Comparison of ENCODE assay signal across 8 mouse cellular contexts in the genomic region with DNA sequence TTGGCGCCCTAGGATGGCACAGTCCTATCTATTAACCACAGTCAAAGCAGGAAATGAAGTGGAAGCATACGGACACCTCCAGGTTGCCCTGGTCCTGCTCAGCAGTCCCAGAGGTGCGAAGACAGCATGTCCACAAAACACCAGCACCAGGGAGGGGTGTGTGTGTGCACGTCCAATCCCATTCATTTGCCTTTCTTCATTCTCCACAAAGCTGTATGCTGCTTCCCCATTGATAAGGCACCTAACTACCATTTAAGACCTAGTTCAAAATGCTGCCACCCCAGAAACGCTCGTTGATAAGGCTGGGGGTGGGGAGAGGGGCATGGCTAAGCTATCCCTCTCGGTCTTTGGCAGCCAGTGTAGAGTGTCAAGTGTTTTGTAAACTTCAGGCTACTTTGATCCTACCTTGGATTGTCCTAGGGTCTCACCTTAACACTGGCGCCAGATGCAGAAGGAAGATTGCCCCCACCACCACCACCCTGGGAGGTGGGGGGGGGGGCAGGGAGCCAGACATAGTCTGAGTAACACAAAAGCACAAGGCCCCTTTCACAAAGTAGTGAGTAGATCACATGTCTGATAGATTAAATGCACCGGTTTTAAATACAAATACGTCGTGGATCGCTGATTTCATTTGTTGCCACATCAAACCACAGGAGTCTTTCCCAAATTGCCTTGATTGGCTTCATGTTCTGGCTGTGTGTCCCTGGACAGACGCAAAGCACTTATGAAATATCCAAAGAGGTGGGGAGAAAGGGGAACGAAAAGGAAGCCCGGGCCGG. TPM values are rescaled to one million over a fixed set of nuclear protein-coding genes. Genes with fewer than 3 reads are reported as not detected.
DNase-seq lines count a peak whose midpoint lies in the region; ATAC-seq and TF ChIP-seq lines count a peak whose summit lies in the region.

No protein-coding gene starts in this region.

- WGBS in heart, embryonic 11.5 days (ENCODE audit: insufficient replicate concordance) = 18% methylated on average over 16 of the region's 16 CpGs
- WGBS in embryonic facial prominence, embryonic 15.5 days = 20% methylated on average over 16 of the region's 16 CpGs
- WGBS in kidney, embryonic 16.5 days = 20% methylated on average over 16 of the region's 16 CpGs
- WGBS in midbrain, postnatal 0 days = 18% methylated on average over 16 of the region's 16 CpGs

- TF ChIP-seq CTCF in E14TG2a.4 (conservative IDR thresholded peaks at IDR 0.05; ENCODE audit: low read length) = no peak
- TF ChIP-seq CTCF in midbrain, postnatal 0 days (IDR thresholded peaks at IDR 0.05) = no peak

- no peaks in the 10 kb centered on the region for H3K36me3 ChIP-seq in heart, embryonic 11.5 days (ENCODE audit: control insufficient read depth, insufficient read depth, low read length)
- peaks cover 11% of the 10 kb centered on the region; the same call in 1 of the 2 replicates for H3K36me3 ChIP-seq in E14TG2a.4 (ENCODE audit: insufficient read depth, low read length)
- H3K36me3 ChIP-seq in embryonic facial prominence, embryonic 15.5 days = no peaks in the 10 kb centered on the region
- no peaks in the 10 kb centered on the region for H3K36me3 ChIP-seq in kidney, embryonic 16.5 days (ENCODE audit: insufficient read depth, low read length)
- H3K36me3 ChIP-seq in midbrain, postnatal 0 days (ENCODE audit: insufficient read depth, low read length) = no peaks in the 10 kb centered on the region

- no peaks in the 10 kb centered on the region for H3K9me3 ChIP-seq in heart, embryonic 11.5 days (replicated peaks; ENCODE audit: control insufficient read depth, low read length)
- no peaks in the 10 kb centered on the region for H3K9me3 ChIP-seq in E14TG2a.4 (ENCODE audit: low read length)
- H3K9me3 ChIP-seq in embryonic facial prominence, embryonic 15.5 days (replicated peaks) = no peaks in the 10 kb centered on the region
- H3K9me3 ChIP-seq in kidney, embryonic 16.5 days (ENCODE audit: low read length) = no peaks in the 10 kb centered on the region
- no peaks in the 10 kb centered on the region for H3K9me3 ChIP-seq in midbrain, postnatal 0 days (ENCODE audit: low read length)

- peak overlapping the region; percentile 98 for H3K4me2 ChIP-seq in heart, embryonic 11.5 days
- H3K4me2 ChIP-seq in embryonic facial prominence, embryonic 15.5 days (replicated peaks) = peak overlapping the region; percentile 86
- H3K4me2 ChIP-seq in kidney, embryonic 16.5 days (replicated peaks; ENCODE audit: low read depth, low read length) = peak overlapping the region; percentile 73
- peak overlapping the region; percentile 71 for H3K4me2 ChIP-seq in midbrain, postnatal 0 days (ENCODE audit: low read depth, low read length, poor library complexity, severe bottlenecking)

- peak overlapping the region; percentile 38; the same call in 1 of the 2 replicates for H3K27ac ChIP-seq in heart, embryonic 11.5 days (ENCODE audit: low read depth, low read length)
- peak overlapping the region; percentile 98 for H3K27ac ChIP-seq in embryonic facial prominence, embryonic 15.5 days (replicated peaks)
- peak overlapping the region; percentile 93 for H3K27ac ChIP-seq in kidney, embryonic 16.5 days (ENCODE audit: low read length)
- peak overlapping the region; percentile 55 for H3K27ac ChIP-seq in midbrain, postnatal 0 days (ENCODE audit: low read depth, low read length)

- peak overlapping the region; percentile 66 for H3K4me3 ChIP-seq in heart, embryonic 11.5 days (ENCODE audit: low read depth, low read length)
- peak overlapping the region; percentile 95 for H3K4me3 ChIP-seq in E14TG2a.4 (replicated peaks; ENCODE audit: low read length)
- H3K4me3 ChIP-seq in embryonic facial prominence, embryonic 15.5 days (replicated peaks) = peak overlapping the region; percentile 83
- H3K4me3 ChIP-seq in kidney, embryonic 16.5 days (ENCODE audit: low read length) = peak overlapping the region; percentile 79
- peak overlapping the region; percentile 90 for H3K4me3 ChIP-seq in midbrain, postnatal 0 days (ENCODE audit: low read depth, low read length)

- peak overlapping the region; percentile 75 for H3K9ac ChIP-seq in heart, embryonic 11.5 days (ENCODE audit: low read depth, low read length)
- peak overlapping the region; percentile 83 for H3K9ac ChIP-seq in embryonic facial prominence, embryonic 15.5 days
- peak overlapping the region; percentile 93 for H3K9ac ChIP-seq in kidney, embryonic 16.5 days (replicated peaks; ENCODE audit: low read length)
- peak overlapping the region; percentile 66 for H3K9ac ChIP-seq in midbrain, postnatal 0 days (replicated peaks; ENCODE audit: low read length, poor library complexity, severe bottlenecking)

- H3K4me1 ChIP-seq in heart, embryonic 11.5 days (ENCODE audit: control insufficient read depth, insufficient read depth, low read length) = peaks cover 10% of the 10 kb centered on the region; the same call in 1 of the 2 replicates
- H3K4me1 ChIP-seq in E14TG2a.4 (replicated peaks; ENCODE audit: low read depth, low read length) = peaks cover 71% of the 10 kb centered on the region
- H3K4me1 ChIP-seq in embryonic facial prominence, embryonic 15.5 days = peaks cover 26% of the 10 kb centered on the region
- H3K4me1 ChIP-seq in kidney, embryonic 16.5 days (ENCODE audit: insufficient read depth, low read length) = peaks cover 37% of the 10 kb centered on the region
- H3K4me1 ChIP-seq in midbrain, postnatal 0 days (ENCODE audit: insufficient read depth, low read length) = peaks cover 6% of the 10 kb centered on the region

- DNase-seq in heart, adult 18-20 months = no peak
- no peak for DNase-seq in midbrain, postnatal 0 days (ENCODE audit: low spot score)
- DNase-seq in frontal cortex, postnatal 10 days (ENCODE audit: low spot score in 2 of 2) = no peak
- DNase-seq in gastrocnemius, adult 18-20 months (ENCODE audit: low spot score) = no peak

- H3K27me3 ChIP-seq in heart, embryonic 11.5 days (ENCODE audit: control insufficient read depth, insufficient read depth, low read length) = no peaks in the 10 kb centered on the region
- H3K27me3 ChIP-seq in E14TG2a.4 (ENCODE audit: insufficient read depth, low read length) = no peaks in the 10 kb centered on the region
- H3K27me3 ChIP-seq in embryonic facial prominence, embryonic 15.5 days = no peaks in the 10 kb centered on the region
- H3K27me3 ChIP-seq in kidney, embryonic 16.5 days (ENCODE audit: insufficient read depth, low read length) = no peaks in the 10 kb centered on the region
- H3K27me3 ChIP-seq in midbrain, postnatal 0 days (ENCODE audit: insufficient read depth, low read length) = no peaks in the 10 kb centered on the region

- ATAC-seq in heart, embryonic 11.5 days (replicated peaks; ENCODE audit: insufficient number of reproducible peaks, low FRiP score, low TSS enrichment) = no peak
- ATAC-seq in embryonic facial prominence, embryonic 15.5 days (ENCODE audit: insufficient number of reproducible peaks, low FRiP score, low TSS enrichment, low read depth) = no peak
- ATAC-seq in kidney, embryonic 16.5 days (ENCODE audit: low FRiP score, low TSS enrichment) = no peak
- no peak for ATAC-seq in midbrain, postnatal 0 days (ENCODE audit: low FRiP score)

RNA-seq across cellular contexts. Expression of a gene that starts 2.1 kb away (rescaled TPM):
- polyA plus RNA-seq in heart, embryonic 11.5 days (2014; fragmentation: Nextera tagmentation; extraction: Ambion mirVana) = 9.7 and 10.9 TPM in 2 replicates
- total RNA-seq in heart, adult 18-20 months (2021) = 10 to 100 TPM; 74.8 to 76.3 TPM
- 20.6 and 22.0 TPM in 2 replicates for polyA plus RNA-seq in embryonic facial prominence, embryonic 15.5 days (2015; fragmentation: Nextera tagmentation; extraction: Ambion mirVana)
- polyA plus RNA-seq in kidney, embryonic 16.5 days (2015; fragmentation: Nextera tagmentation; extraction: Ambion mirVana) = 21.5 and 23.0 TPM in 2 replicates
- 54.8 and 56.5 TPM in 2 replicates for total RNA-seq in midbrain, postnatal 0 days (2014; rRNA removed)
- 50.5 and 54.0 TPM in 2 replicates for polyA plus RNA-seq in midbrain, postnatal 0 days (2015; fragmentation: Nextera tagmentation; extraction: Ambion mirVana)
- 10 to 100 TPM; 73.8 to 93.7 TPM for total RNA-seq in gastrocnemius, adult 18-20 months (2021)

RNA-seq across cellular contexts. Expression of a gene that starts 10.8 kb away (rescaled TPM):
- polyA plus RNA-seq in heart, embryonic 11.5 days (2014; fragmentation: Nextera tagmentation; extraction: Ambion mirVana) = 178 and 179 TPM in 2 replicates
- total RNA-seq in heart, adult 18-20 months (2021) = 10 to 100 TPM; 93.3 to 94.7 TPM
- 153 and 161 TPM in 2 replicates for polyA plus RNA-seq in embryonic facial prominence, embryonic 15.5 days (2015; fragmentation: Nextera tagmentation; extraction: Ambion mirVana)
- polyA plus RNA-seq in kidney, embryonic 16.5 days (2015; fragmentation: Nextera tagmentation; extraction: Ambion mirVana) = 178 and 180 TPM in 2 replicates
- 39.6 and 49.4 TPM in 2 replicates for total RNA-seq in midbrain, postnatal 0 days (2014; rRNA removed)
- 150 and 156 TPM in 2 replicates for polyA plus RNA-seq in midbrain, postnatal 0 days (2015; fragmentation: Nextera tagmentation; extraction: Ambion mirVana)
- 100 to 1,000 TPM; 101 to 110 TPM for total RNA-seq in gastrocnemius, adult 18-20 months (2021)

Comparison
In these comparisons a context has a peak if more than half of its experiments do, and no peak if none do; other contexts are left out.
1. H3K27ac ChIP-seq: peak in every context shown above with its lines; median percentile 98 in embryonic facial prominence, embryonic 15.5 days; 93 in kidney, embryonic 16.5 days; 55 in midbrain, postnatal 0 days; 38 in heart, embryonic 11.5 days.